Comparison of ENCODE assay signal across 8 mouse cellular contexts in the genomic region with DNA sequence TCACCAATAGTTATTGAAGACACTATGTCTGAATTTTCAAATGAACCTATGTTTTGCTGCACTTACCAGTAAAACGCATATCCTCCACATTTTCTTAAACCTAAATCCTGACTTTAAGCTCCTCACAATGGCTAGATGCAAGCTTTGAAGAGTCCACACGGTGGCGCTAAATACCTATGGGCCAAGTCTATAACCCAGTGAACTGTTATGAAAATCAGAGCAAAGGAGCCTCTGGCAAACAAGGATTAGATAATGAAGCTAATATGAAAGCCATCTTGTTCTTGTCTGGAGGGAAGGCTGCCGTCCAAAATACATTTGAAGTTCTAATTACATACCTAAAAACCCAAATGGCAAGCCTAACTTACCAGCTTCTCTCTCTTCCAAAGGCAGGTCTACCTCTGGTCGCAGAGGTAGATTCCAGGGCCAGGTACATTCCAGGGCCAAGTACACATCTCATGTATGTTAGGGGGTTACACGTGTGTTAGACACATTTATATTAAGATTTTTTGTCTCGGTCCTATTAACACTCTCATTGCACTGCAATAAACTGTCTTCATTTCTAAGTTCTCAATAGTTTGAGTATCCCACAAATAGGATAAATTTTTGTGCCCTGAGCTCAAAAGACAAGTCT. TPM values are rescaled to one million over a fixed set of nuclear protein-coding genes. Genes with fewer than 3 reads are reported as not detected.
DNase-seq lines count a peak whose midpoint lies in the region; ATAC-seq and TF ChIP-seq lines count a peak whose summit lies in the region.

No protein-coding gene starts in this region.

- CTCF ChIA-PET in Patski (lab: Charles Lee): interaction anchor here (0.6 to 3.8 kb wide), 48 partner anchors 10 to 543 kb away, joined by 3 to 60 read pairs (median 5); partner anchors contain the start of genes Mfn1, Pik3ca, Zfp639 and Zmat3

- peak; percentile 64 for DNase-seq in Patski (ENCODE audit: low read depth, low spot score)
- DNase-seq in cerebellum, adult 2 months: peak; percentile 71 to 82
- peak; percentile 64 to 92 for DNase-seq in frontal cortex, adult 2 months (ENCODE audit: extremely low spot score in 1 of 2, low spot score in 1 of 2)
- peak; percentile 66 for DNase-seq in left cerebral cortex, adult 11 months (ENCODE audit: low spot score)
- peak; percentile 85 to 89 for DNase-seq in right cerebral cortex, postnatal 10 days (ENCODE audit: low spot score in 2 of 2)
- peak; percentile 62 for DNase-seq in yolk sac, embryonic 10.5 days (ENCODE audit: low spot score)

- no peak for TF ChIP-seq POLR2A in cerebellum, adult 2 months (IDR thresholded peaks at IDR 0.05; ENCODE audit: borderline replicate concordance, insufficient read depth, low read length)

- H3K4me3 ChIP-seq in cerebellum, adult 2 months (replicated peaks; ENCODE audit: insufficient read depth, low read depth, low read length): no peak overlapping the region
- H3K4me3 ChIP-seq in hindbrain, embryonic 16.5 days (ENCODE audit: low read length): no peak overlapping the region

- ATAC-seq in Patski: peak; percentile 66
- peak; percentile 86 for ATAC-seq in hindbrain, embryonic 16.5 days
- ATAC-seq in megakaryocyte, adult 5-6 weeks (ENCODE audit: poor library complexity, severe bottlenecking): peak; percentile 56

- no peaks in the 10 kb centered on the region for H3K4me1 ChIP-seq in cerebellum, adult 2 months (ENCODE audit: control insufficient read depth, insufficient read depth, low read length)
- H3K4me1 ChIP-seq in hindbrain, embryonic 16.5 days (ENCODE audit: control insufficient read depth, insufficient read depth, low read depth, low read length): no peaks in the 10 kb centered on the region

- H3K4me2 ChIP-seq in hindbrain, embryonic 16.5 days (ENCODE audit: low read length): no peak overlapping the region

- no peak overlapping the region for H3K9ac ChIP-seq in hindbrain, embryonic 16.5 days (ENCODE audit: low read depth, low read length)

- no peaks in the 10 kb centered on the region for H3K9me3 ChIP-seq in hindbrain, embryonic 16.5 days (ENCODE audit: control insufficient read depth, low read length)

- H3K27me3 ChIP-seq in Patski: no peaks in the 10 kb centered on the region
- no peaks in the 10 kb centered on the region for H3K27me3 ChIP-seq in cerebellum, adult 2 months (ENCODE audit: control insufficient read depth, insufficient read depth, low read length)
- no peaks in the 10 kb centered on the region for H3K27me3 ChIP-seq in hindbrain, embryonic 16.5 days (replicated peaks; ENCODE audit: control insufficient read depth, insufficient read depth, low read length)

- POLR2A ChIA-PET in Patski (lab: Charles Lee): interaction anchor here (0.7 to 1.3 kb wide), 4 partner anchors 67 to 540 kb away, joined by 3 to 4 read pairs (median 3); no protein-coding TSS in a partner anchor

- in situ Hi-C loops in Patski (cut with MboI; ENCODE audit: low pct_unique_long_range_greater_than_20kb): no loop called here

- H3K27ac ChIP-seq in cerebellum, adult 2 months (ENCODE audit: insufficient read depth, low read length): no peak overlapping the region
- no peak overlapping the region for H3K27ac ChIP-seq in hindbrain, embryonic 16.5 days (ENCODE audit: low read depth, low read length)

- no peaks in the 10 kb centered on the region for H3K36me3 ChIP-seq in hindbrain, embryonic 16.5 days (ENCODE audit: control insufficient read depth, insufficient read depth, low read length)

- WGBS in cerebellum, adult 2 months: 34% methylated on average over 7 of the region's 7 CpGs
- 29% methylated on average over 7 of the region's 7 CpGs for WGBS in hindbrain, embryonic 16.5 days

- TF ChIP-seq CTCF in Patski (IDR thresholded peaks at IDR 0.05): peak; percentile 92
- peak; percentile 46; the same call in 1 of the 2 replicates for TF ChIP-seq CTCF in cerebellum, adult 2 months (IDR thresholded peaks at IDR 0.05; ENCODE audit: borderline replicate concordance, insufficient read depth, low read depth, low read length)

RNA-seq across cellular contexts. Expression of gene Zmat3, which starts 32.2 kb away (rescaled TPM):
- 23.8 TPM for polyA plus RNA-seq in Patski (2021)
- 43.8 and 44.8 TPM in 2 replicates for polyA plus RNA-seq in cerebellum, adult 2 months (2012; rRNA removed)
- 37.7 and 40.1 TPM in 2 replicates for polyA plus RNA-seq in frontal cortex, adult 2 months (2012; rRNA removed)
- 7.5 and 7.6 TPM in 2 replicates for polyA plus RNA-seq in hindbrain, embryonic 16.5 days (2015; fragmentation: Nextera tagmentation; extraction: Ambion mirVana)
- 2.3 and 2.4 TPM in 2 replicates for total RNA-seq in megakaryocyte, adult 5-6 weeks (2015)
- total RNA-seq in megakaryocyte, adult 5-6 weeks (2017): 0.53 and 0.77 TPM in 2 replicates
